Mouse (Mus musculus) thymus, adult 2 months (tissue): ENCODE results near the gene BC005561.

Source experiments
- CTCF ChIP-seq: fragments of 200-500 bp; IDR thresholded peaks from 2 replicates; pipeline ENCODE4 v1.5.1; 2012; ENCODE audit warnings: mild to moderate bottlenecking, control low read depth, low read length, moderate library complexity, borderline replicate concordance; ENCODE audit not compliant: control insufficient read depth, poor library complexity, insufficient read depth; ENCODE audit errors: extremely low read depth
- POLR2A ChIP-seq: fragments of 200-500 bp; IDR thresholded peaks from 2 replicates; pipeline ENCODE4 v1.6.1; 2012; ENCODE audit warnings: mild to moderate bottlenecking, low read length, control low read depth, moderate library complexity; ENCODE audit not compliant: control insufficient read depth, poor library complexity, insufficient read depth; ENCODE audit errors: extremely low read depth

DNA sequence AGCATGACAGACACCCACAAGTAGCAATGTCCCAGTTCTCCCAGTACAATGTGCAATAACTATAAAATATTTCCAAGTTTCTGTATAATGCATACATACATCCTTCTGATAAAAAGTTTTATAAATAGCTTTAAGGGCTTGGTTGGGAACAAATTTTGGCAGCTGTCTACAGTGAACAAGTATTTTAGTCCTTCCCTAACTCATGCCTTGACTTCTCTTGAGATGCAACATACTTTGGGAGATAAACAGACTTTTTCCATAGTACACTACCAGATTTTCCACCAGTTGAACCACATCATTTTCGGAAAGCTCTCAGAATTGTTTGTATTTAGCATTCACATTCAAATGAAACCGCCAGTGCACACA is 340 bp upstream of the BC005561 start:
- TF ChIP-seq CTCF: no peak
- TF ChIP-seq POLR2A: no peak
